Mouse (Mus musculus) ES-Bruce4 (cell line): Measurements from ENCODE around the gene Acvr1b. TPM values are rescaled to one million over a fixed set of nuclear protein-coding genes. Genes with fewer than 3 reads are reported as not detected.

ENCODE experiments used
- H3K27ac ChIP-seq: 2 replicates; pipeline ENCODE4 v1.5.1; 2012; ENCODE audit warnings: low read length, inconsistent platforms; ENCODE audit not compliant: insufficient read depth
- H3K27me3 ChIP-seq: 2 replicates; pipeline ENCODE4 v1.6.1; 2012; ENCODE audit warnings: mild to moderate bottlenecking, low read length, inconsistent platforms; ENCODE audit not compliant: control insufficient read depth, poor library complexity, insufficient read depth, severe bottlenecking
- H3K36me3 ChIP-seq: 2 replicates; pipeline ENCODE4 v1.6.1; 2012; ENCODE audit warnings: inconsistent platforms, mild to moderate bottlenecking, low read length, moderate library complexity; ENCODE audit not compliant: control insufficient read depth, poor library complexity, insufficient read depth, severe bottlenecking
- H3K4me1 ChIP-seq: one replicate; pipeline ENCODE4 v1.8.1; 2011; ENCODE audit warnings: low read length; ENCODE audit not compliant: control insufficient read depth, insufficient read depth
- H3K4me3 ChIP-seq: 2 replicates; pipeline ENCODE4 v1.5.1; 2011; ENCODE audit warnings: low read depth, mild to moderate bottlenecking, low read length
- H3K9ac ChIP-seq: 2 replicates; pipeline ENCODE4 v1.6.1; 2012; ENCODE audit warnings: low read depth, mild to moderate bottlenecking, inconsistent platforms; ENCODE audit not compliant: poor library complexity, severe bottlenecking
- H3K9me3 ChIP-seq: replicated peaks from 2 replicates; pipeline ENCODE4 v1.6.1; 2012; ENCODE audit warnings: mild to moderate bottlenecking, low read length, inconsistent platforms; ENCODE audit not compliant: control insufficient read depth, poor library complexity, insufficient read depth, severe bottlenecking
- CTCF ChIP-seq: IDR thresholded peaks from one replicate; pipeline ENCODE4 v1.8.1; 2011; ENCODE audit warnings: low read depth, low read length
- EP300 ChIP-seq: IDR thresholded peaks from 2 replicates; pipeline ENCODE4 v1.6.1; 2011; ENCODE audit warnings: low read depth, low read length; ENCODE audit not compliant: insufficient read depth
- POLR2A ChIP-seq: IDR thresholded peaks from one replicate; pipeline ENCODE4 v1.8.1; 2011; ENCODE audit warnings: low read length; ENCODE audit not compliant: insufficient read depth
- polyA plus RNA-seq: library from polyadenylated mRNA; stranded (reverse); fragments of >200 nt; gene quantifications from 2 replicates; pipeline ENCODE4 v1.2.4, GENCODE M21; 2011; ENCODE audit warnings: low read depth; ENCODE audit not compliant: missing spikeins, insufficient read depth, insufficient read length

Gene Acvr1b
- polyA plus RNA-seq, 1 experiment: 27.7 TPM

DNA sequence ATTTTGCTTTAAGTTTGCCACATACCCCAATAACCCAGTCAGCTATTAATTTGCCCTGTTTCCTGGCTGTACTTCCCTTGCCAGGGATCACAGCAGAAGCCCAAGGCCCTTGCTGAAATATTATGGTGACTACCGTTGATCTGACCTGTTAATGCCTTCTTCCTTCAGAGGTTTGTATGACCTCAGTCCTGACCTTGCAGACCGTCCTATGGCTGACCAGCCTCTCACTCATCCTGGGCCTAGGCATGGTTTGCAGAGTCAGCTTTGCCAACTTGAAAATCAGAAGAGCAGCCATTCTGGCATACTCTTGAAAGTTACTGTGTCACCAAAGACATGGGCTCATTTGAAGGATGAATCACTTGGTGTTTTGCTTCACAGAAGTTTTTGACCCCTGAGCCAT, 41.3 kb downstream of the Acvr1b start:
- TF ChIP-seq EP300: no peak
- H3K27me3 ChIP-seq: no peaks in the 10 kb centered on the region
- H3K9me3 ChIP-seq: no peaks in the 10 kb centered on the region
- H3K4me1 ChIP-seq: no peaks in the 10 kb centered on the region
- 0 out of 2 replicates have a peak, but pooled peaks cover 2% of the 10 kb centered on the region for H3K36me3 ChIP-seq
- no peak overlapping the region for H3K27ac ChIP-seq
- no peak overlapping the region for H3K9ac ChIP-seq
- H3K4me3 ChIP-seq: no peak overlapping the region

DNA sequence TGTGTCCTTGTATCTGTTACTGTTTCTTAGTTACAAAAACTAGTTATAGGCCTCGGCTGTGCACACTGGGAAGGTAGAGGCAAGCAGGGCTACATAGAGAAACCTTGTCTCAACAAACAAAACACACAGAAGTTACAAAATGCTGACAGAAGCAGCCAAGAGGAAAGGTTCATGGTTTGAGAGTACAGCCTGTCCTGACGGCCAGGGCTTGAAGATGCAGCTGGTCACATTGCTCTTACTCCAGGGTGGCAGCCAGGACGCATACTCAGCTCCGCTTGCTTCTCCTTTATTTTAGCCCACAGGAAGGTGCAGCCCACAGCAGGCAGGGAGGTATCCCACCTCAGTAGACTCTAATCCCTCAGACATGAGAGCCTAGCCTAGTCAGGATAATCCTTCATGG, 42.2 kb downstream of the Acvr1b start:
- Histone ChIP-seq H3K27ac (no peak overlapping the region), H3K4me3 (no peak overlapping the region), H3K9me3 (no peaks in the 10 kb centered on the region), H3K4me1 (peaks cover 4% of the 10 kb centered on the region), H3K36me3 (no peaks in the 10 kb centered on the region), H3K9ac (no peak overlapping the region), H3K27me3 (no peaks in the 10 kb centered on the region)
- no peak for TF ChIP-seq EP300
- TF ChIP-seq POLR2A: no peak
- TF ChIP-seq CTCF: no peak

GRCm38 (mm10) chr15:101220905-101221297, 47.0 kb downstream of the Acvr1b start:
- Histone ChIP-seq H3K4me3 (no peak overlapping the region), H3K4me1 (peaks cover 4% of the 10 kb centered on the region), H3K27ac (peak overlapping the region; percentile 19; the same call in 1 of the 2 replicates), H3K36me3 (no peaks in the 10 kb centered on the region), H3K9ac (no peak overlapping the region), H3K9me3 (no peaks in the 10 kb centered on the region), H3K27me3 (no peaks in the 10 kb centered on the region)
- TF ChIP-seq CTCF (no peak), EP300 (no peak), POLR2A (no peak)

GRCm38 (mm10) chr15:101221298-101222104, 47.6 kb downstream of the Acvr1b start:
- H3K36me3 ChIP-seq: no peaks in the 10 kb centered on the region
- no peaks in the 10 kb centered on the region for H3K27me3 ChIP-seq
- peak overlapping the region; percentile 58 for H3K27ac ChIP-seq
- H3K9ac ChIP-seq: no peak overlapping the region
- peak; percentile 87 for TF ChIP-seq CTCF
- 0 out of 2 replicates have a peak, but pooled peaks have one; percentile 65 for TF ChIP-seq EP300
- no peak for TF ChIP-seq POLR2A
- peak overlapping the region; percentile 70 for H3K4me3 ChIP-seq
- H3K9me3 ChIP-seq: no peaks in the 10 kb centered on the region
- peaks cover 4% of the 10 kb centered on the region for H3K4me1 ChIP-seq

GRCm38 (mm10) chr15:101222897-101223482, 49.1 kb downstream of the Acvr1b start:
- Histone ChIP-seq H3K36me3 (no peaks in the 10 kb centered on the region), H3K27me3 (no peaks in the 10 kb centered on the region), H3K4me3 (no peak overlapping the region), H3K9me3 (no peaks in the 10 kb centered on the region), H3K4me1 (peaks cover 4% of the 10 kb centered on the region), H3K9ac (no peak overlapping the region), H3K27ac (no peak overlapping the region)
- no peak for TF ChIP-seq POLR2A
- no peak for TF ChIP-seq CTCF
- TF ChIP-seq EP300: no peak

DNA sequence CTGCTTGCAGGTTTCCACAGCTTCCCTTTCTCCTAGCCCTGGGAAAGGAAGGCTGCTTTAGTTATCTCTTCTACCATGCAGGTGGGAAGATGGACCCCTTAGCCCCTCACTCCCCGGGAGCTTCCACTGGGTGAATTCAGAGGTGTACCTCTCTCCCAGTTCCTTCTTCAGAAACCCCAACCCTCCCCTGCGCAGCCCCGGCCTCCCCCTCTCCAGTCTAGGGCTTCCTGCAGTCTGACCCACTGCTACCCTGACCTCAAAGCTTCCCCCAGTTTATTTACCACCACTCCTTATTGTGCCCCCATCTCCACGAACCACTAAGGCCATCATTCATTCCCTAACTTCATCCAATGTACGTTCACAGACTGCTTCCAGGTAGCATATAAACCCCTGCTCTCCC, 49.7 kb downstream of the Acvr1b start:
- peak overlapping the region; percentile 81 for H3K4me3 ChIP-seq
- TF ChIP-seq CTCF (no peak), EP300 (no peak), POLR2A (no peak)
- H3K9ac ChIP-seq: peak overlapping the region; percentile 93; the same call in 1 of the 2 replicates
- H3K27ac ChIP-seq: no peak overlapping the region
- H3K36me3 ChIP-seq: no peaks in the 10 kb centered on the region; the same call in 1 of the 2 replicates
- no peaks in the 10 kb centered on the region for H3K27me3 ChIP-seq
- H3K9me3 ChIP-seq: no peaks in the 10 kb centered on the region
- H3K4me1 ChIP-seq: peaks cover 4% of the 10 kb centered on the region
